Comparison of ENCODE assay signal across 9 mouse cellular contexts in genomic region chr8:64880619-64881200, GRCm38 (mm10). TPM values are rescaled to one million over a fixed set of nuclear protein-coding genes. Genes with fewer than 3 reads are reported as not detected.
DNase-seq lines count a peak whose midpoint lies in the region; ATAC-seq and TF ChIP-seq lines count a peak whose summit lies in the region.
"Had no signal": no experiment of that assay in that cellular context is flagged by ENCODE, and none has a peak within 500 bp of the region (broad histone marks: within the 10 kb centered on the region; RNA-seq: fewer than 3 reads in every experiment).

No protein-coding gene starts in this region.

- H3K9me3 ChIP-seq in kidney, postnatal 0 days (replicated peaks; ENCODE audit: low read length), result no peaks in the 10 kb centered on the region
- H3K9me3 ChIP-seq in midbrain, embryonic 14.5 days (ENCODE audit: control insufficient read depth, low read length), result no peaks in the 10 kb centered on the region
- no peaks in the 10 kb centered on the region for H3K9me3 ChIP-seq in forebrain, embryonic 13.5 days (replicated peaks)
- H3K9me3 ChIP-seq: neural tube, embryonic 12.5 days had no signal

- TF ChIP-seq POLR2A in olfactory bulb, adult 2 months (IDR thresholded peaks at IDR 0.05; ENCODE audit: insufficient read depth, low read depth, low read length), result no peak

- peak; percentile 70 to 78 for DNase-seq in adrenal gland, adult (ENCODE audit: inconsistent age in 2 of 2, low spot score in 1 of 2)
- DNase-seq in adrenal gland, postnatal 4 days (ENCODE audit: low spot score in 2 of 2), result no peak
- peak; percentile 53 for DNase-seq in urinary bladder, postnatal 14 days (ENCODE audit: low spot score)
- no peak for DNase-seq in urinary bladder, postnatal 10 days (ENCODE audit: low spot score)
- peak; percentile 64 for DNase-seq in kidney, postnatal 0 days (ENCODE audit: low spot score)
- DNase-seq in midbrain, embryonic 14.5 days, result no peak

- H3K4me1 ChIP-seq in kidney, postnatal 0 days (replicated peaks; ENCODE audit: insufficient read depth, low read length), result no peaks in the 10 kb centered on the region
- no peaks in the 10 kb centered on the region for H3K4me1 ChIP-seq in olfactory bulb, adult 2 months (ENCODE audit: control insufficient read depth, insufficient read depth, low read length)
- H3K4me1 ChIP-seq in midbrain, embryonic 14.5 days (ENCODE audit: control insufficient read depth, insufficient read depth, low read length), result no peaks in the 10 kb centered on the region
- H3K4me1 ChIP-seq in forebrain, embryonic 13.5 days, result no peaks in the 10 kb centered on the region
- H3K4me1 ChIP-seq: neural tube, embryonic 12.5 days had no signal

- H3K4me2 ChIP-seq in kidney, postnatal 0 days (ENCODE audit: low read length), result no peak overlapping the region
- no peak overlapping the region for H3K4me2 ChIP-seq in midbrain, embryonic 14.5 days (ENCODE audit: low read length)
- H3K4me2 ChIP-seq in forebrain, embryonic 13.5 days, result no peak overlapping the region
- H3K4me2 ChIP-seq: neural tube, embryonic 12.5 days had no signal

- TF ChIP-seq CTCF in kidney, postnatal 0 days (IDR thresholded peaks at IDR 0.05; ENCODE audit: low read depth), result no peak
- TF ChIP-seq CTCF in olfactory bulb, adult 2 months (IDR thresholded peaks at IDR 0.05; ENCODE audit: insufficient read depth, low read depth, low read length), result no peak

- no peak; the same call in 1 of the 2 replicates for ATAC-seq in kidney, postnatal 0 days (replicated peaks; ENCODE audit: low FRiP score, low read depth)
- no peak for ATAC-seq in midbrain, embryonic 14.5 days (ENCODE audit: low FRiP score, low TSS enrichment)
- ATAC-seq in forebrain, embryonic 13.5 days, result no peak

- H3K9ac ChIP-seq in kidney, postnatal 0 days (ENCODE audit: low read depth, low read length), result no peak overlapping the region
- no peak overlapping the region for H3K9ac ChIP-seq in midbrain, embryonic 14.5 days (replicated peaks; ENCODE audit: low read length)
- no peak overlapping the region for H3K9ac ChIP-seq in forebrain, embryonic 13.5 days
- H3K9ac ChIP-seq: neural tube, embryonic 12.5 days had no signal

- no peak overlapping the region for H3K27ac ChIP-seq in kidney, postnatal 0 days
- H3K27ac ChIP-seq in olfactory bulb, adult 2 months (ENCODE audit: insufficient read depth, low read depth, low read length), result no peak overlapping the region
- H3K27ac ChIP-seq in midbrain, embryonic 14.5 days (replicated peaks; ENCODE audit: low read depth, low read length), result no peak overlapping the region
- no peak overlapping the region for H3K27ac ChIP-seq in forebrain, embryonic 13.5 days
- H3K27ac ChIP-seq: neural tube, embryonic 12.5 days had no signal

- no peaks in the 10 kb centered on the region for H3K27me3 ChIP-seq in kidney, postnatal 0 days (ENCODE audit: insufficient read depth, low read length)
- H3K27me3 ChIP-seq in midbrain, embryonic 14.5 days (ENCODE audit: control insufficient read depth, insufficient read depth, low read length), result no peaks in the 10 kb centered on the region
- no peaks in the 10 kb centered on the region for H3K27me3 ChIP-seq in forebrain, embryonic 13.5 days
- H3K27me3 ChIP-seq: neural tube, embryonic 12.5 days had no signal

- no peaks in the 10 kb centered on the region for H3K36me3 ChIP-seq in kidney, postnatal 0 days (ENCODE audit: insufficient read depth, low read length)
- H3K36me3 ChIP-seq in midbrain, embryonic 14.5 days (ENCODE audit: control insufficient read depth, insufficient read depth, low read length), result no peaks in the 10 kb centered on the region
- no peaks in the 10 kb centered on the region for H3K36me3 ChIP-seq in forebrain, embryonic 13.5 days (ENCODE audit: poor library complexity, severe bottlenecking)
- H3K36me3 ChIP-seq: neural tube, embryonic 12.5 days had no signal

- no peak overlapping the region for H3K4me3 ChIP-seq in kidney, postnatal 0 days (replicated peaks; ENCODE audit: low read depth, low read length)
- peak overlapping the region; percentile 20; the same call in 1 of the 2 replicates for H3K4me3 ChIP-seq in olfactory bulb, adult 2 months (ENCODE audit: insufficient read depth, low read depth, low read length)
- H3K4me3 ChIP-seq in midbrain, embryonic 14.5 days (replicated peaks; ENCODE audit: low read depth, low read length), result no peak overlapping the region
- H3K4me3 ChIP-seq in forebrain, embryonic 13.5 days, result no peak overlapping the region
- H3K4me3 ChIP-seq: neural tube, embryonic 12.5 days had no signal

- 32% methylated on average over 13 of the region's 13 CpGs for whole genome bisulfite sequencing in kidney, postnatal 0 days
- 34% methylated on average over 13 of the region's 13 CpGs for WGBS in olfactory bulb, adult 2 months
- WGBS in midbrain, embryonic 14.5 days, result 52% methylated on average over 13 of the region's 13 CpGs
- 49% methylated on average over 13 of the region's 13 CpGs for WGBS in forebrain, embryonic 13.5 days

RNA-seq across cellular contexts. Expression of gene Klhl2, which starts 30.9 kb away (rescaled TPM):
- total RNA-seq in adrenal gland, postnatal 4 days (2021), result 10 to 100 TPM; 36.0 to 38.3 TPM
- polyA plus RNA-seq in kidney, postnatal 0 days (2015; fragmentation: Nextera tagmentation; extraction: Ambion mirVana), result 18.2 and 20.9 TPM in 2 replicates
- polyA plus RNA-seq in olfactory bulb, adult 2 months (2012; ENCODE audit: insufficient read depth, insufficient read length, low replicate concordance, missing spikeins), result not detected in 2 replicates
- polyA plus RNA-seq in midbrain, embryonic 14.5 days (2014; fragmentation: Nextera tagmentation; extraction: Ambion mirVana), result 29.3 and 32.4 TPM in 2 replicates
- polyA plus RNA-seq in forebrain, embryonic 13.5 days (2015; fragmentation: Nextera tagmentation; extraction: Ambion mirVana), result 12.5 and 13.9 TPM in 2 replicates

Comparison
In these comparisons a context has a peak if more than half of its experiments do, and no peak if none do; other contexts are left out.
1. DNase-seq: peak in adrenal gland, adult (2 of 2), urinary bladder, postnatal 14 days (single experiment) and kidney, postnatal 0 days (single experiment); none in adrenal gland, postnatal 4 days (0 of 2), urinary bladder, postnatal 10 days (single experiment) and midbrain, embryonic 14.5 days (single experiment).
2. RNA of gene Klhl2, which starts 30.9 kb away (polyA plus RNA-seq): 29.3 to 32.4 TPM in midbrain, embryonic 14.5 days, 18.2 to 20.9 TPM in kidney, postnatal 0 days and 12.5 to 13.9 TPM in forebrain, embryonic 13.5 days; not detected in olfactory bulb, adult 2 months; every median in the first group is over 10 times any median in the second.